Mouse (Mus musculus): ENCODE measurements at regions not wholly inside any gene's neighbourhood (a gene's known extent, or its start where the extent isn't known, plus 50 kb on each side); places are given as distances from the start of the nearest gene placed in this dataset.

- no peak for DNase-seq (ENCODE audit: extremely low read depth, low read depth, low spot score)
Observed at GRCm38 (mm10) chr9:47473776-47474365, 56.1 kb upstream of the Cadm1 start.

DNA sequence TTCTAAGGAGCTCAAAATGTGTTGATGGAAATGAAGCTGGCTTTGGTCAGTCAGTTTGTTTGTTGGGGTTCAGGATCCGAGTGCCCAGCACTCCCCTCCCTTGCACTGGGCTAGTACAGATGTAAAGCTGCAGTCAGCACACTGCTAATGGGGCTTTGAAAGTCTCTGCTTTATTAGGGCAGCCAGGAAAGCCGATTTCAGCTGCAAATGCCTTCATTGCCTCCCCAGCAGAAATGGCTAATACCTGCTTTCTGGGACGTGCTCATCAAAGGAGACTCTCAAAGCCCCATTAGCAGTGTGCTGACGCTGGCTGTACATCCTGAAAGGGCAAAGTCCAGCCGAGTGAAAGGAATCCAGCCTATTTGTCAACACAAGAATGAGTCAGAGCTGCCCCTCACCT lies 55.2 kb upstream of the Cadm1 start:
- no peak for DNase-seq (ENCODE audit: extremely low read depth, low read depth, low spot score)

- DNase-seq (ENCODE audit: extremely low read depth, low read depth, low spot score), result no peak
Observed at GRCm38 (mm10) chr9:47477889-47478288, 52.1 kb upstream of the Cadm1 start.
